Mouse (Mus musculus) limb, embryonic 13.5 days (tissue): ENCODE results near the gene Grip2. TPM values are rescaled to one million over a fixed set of nuclear protein-coding genes. Genes with fewer than 3 reads are reported as not detected.

ENCODE experiments used
- ATAC-seq: fragments of 200-750 bp; cut with Nextera tagmentation; 2 replicates; pipeline ENCODE4 v1.8.0; 2017; ENCODE audit warnings: low read depth, moderate number of reproducible peaks, moderate TSS enrichment; ENCODE audit not compliant: low FRiP score
- H3K27ac ChIP-seq: fragments of 300-500 bp; sonication (generic); 2 replicates; pipeline ENCODE4 v1.5.1; 2015; ENCODE audit warnings: inconsistent platforms, mild to moderate bottlenecking, moderate library complexity
- H3K27me3 ChIP-seq: fragments of 300-500 bp; sonication (generic); 2 replicates; pipeline ENCODE4 v1.6.1; 2015; ENCODE audit warnings: mild to moderate bottlenecking, inconsistent platforms
- H3K36me3 ChIP-seq: fragments of 300-500 bp; sonication (generic); 2 replicates; pipeline ENCODE4 v1.6.1; 2015; ENCODE audit warnings: inconsistent platforms, mild to moderate bottlenecking, moderate library complexity
- H3K4me1 ChIP-seq: fragments of 300-500 bp; sonication (generic); 2 replicates; pipeline ENCODE4 v1.6.1; 2015; ENCODE audit warnings: inconsistent platforms
- H3K4me2 ChIP-seq: fragments of 300-500 bp; sonication (generic); replicated peaks from 2 replicates; pipeline ENCODE4 v1.6.1; 2015; ENCODE audit warnings: inconsistent platforms, mild to moderate bottlenecking, moderate library complexity
- H3K4me3 ChIP-seq: fragments of 300-500 bp; sonication (generic); 2 replicates; pipeline ENCODE4 v1.5.1; 2015; ENCODE audit warnings: moderate library complexity, mild to moderate bottlenecking, inconsistent platforms
- H3K9ac ChIP-seq: fragments of 300-500 bp; sonication (generic); 2 replicates; pipeline ENCODE4 v1.6.1; 2015; ENCODE audit warnings: mild to moderate bottlenecking, inconsistent platforms
- H3K9me3 ChIP-seq: fragments of 300-500 bp; sonication (generic); 2 replicates; pipeline ENCODE4 v1.6.1; 2016; ENCODE audit warnings: inconsistent platforms
- WGBS: fragments of 180-500 bp; shearing (Covaris S2); methylation state at CpG from one replicate; pipeline ENCODE4 v1.1.7; 2015; 5-methylcytosine and 5-hydroxymethylcytosine counted together
- polyA plus RNA-seq: library from polyadenylated mRNA; unstranded; fragments of >200 nt; fragmentation: Nextera tagmentation; extraction: Ambion mirVana; gene quantifications from 2 replicates; pipeline ENCODE4 v1.2.1, GENCODE M21; 2015

Gene Grip2
- polyA plus RNA-seq, 1 experiment from 2014 or later = 1.7 TPM

DNA sequence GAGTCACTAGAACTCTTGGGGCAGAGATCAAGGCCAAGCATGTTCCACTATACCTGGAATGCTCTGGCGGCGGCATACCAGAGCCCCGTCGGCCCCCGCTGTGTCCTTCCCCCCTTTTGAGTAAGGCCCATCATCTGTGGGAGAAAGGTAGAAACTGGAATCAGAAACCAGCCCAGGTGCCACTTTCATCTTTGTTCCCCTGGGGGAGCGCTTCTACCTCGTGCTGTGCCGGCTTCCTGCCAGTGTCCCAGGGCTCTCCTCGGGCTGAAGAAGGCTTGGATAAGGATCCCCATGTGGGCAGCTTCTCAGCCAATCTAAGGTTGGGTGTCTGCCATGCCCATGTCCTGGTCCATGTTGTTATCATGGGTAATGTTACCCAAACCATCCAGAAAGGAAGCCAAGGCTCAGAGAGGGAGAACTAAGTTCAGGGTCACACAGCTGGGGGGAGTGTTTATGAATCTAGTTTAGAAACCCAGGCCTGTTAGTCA lies 38.7 kb downstream of the Grip2 start:
- Histone ChIP-seq H3K36me3 (no peaks in the 10 kb centered on the region), H3K27me3 (no peaks in the 10 kb centered on the region), H3K27ac (no peak overlapping the region), H3K4me3 (no peak overlapping the region), H3K9ac (no peak overlapping the region), H3K4me1 (no peaks in the 10 kb centered on the region), H3K4me2 (no peak overlapping the region), H3K9me3 (no peaks in the 10 kb centered on the region)
- ATAC-seq = no peak
- WGBS = 75% methylated on average over 9 of the region's 9 CpGs

DNA sequence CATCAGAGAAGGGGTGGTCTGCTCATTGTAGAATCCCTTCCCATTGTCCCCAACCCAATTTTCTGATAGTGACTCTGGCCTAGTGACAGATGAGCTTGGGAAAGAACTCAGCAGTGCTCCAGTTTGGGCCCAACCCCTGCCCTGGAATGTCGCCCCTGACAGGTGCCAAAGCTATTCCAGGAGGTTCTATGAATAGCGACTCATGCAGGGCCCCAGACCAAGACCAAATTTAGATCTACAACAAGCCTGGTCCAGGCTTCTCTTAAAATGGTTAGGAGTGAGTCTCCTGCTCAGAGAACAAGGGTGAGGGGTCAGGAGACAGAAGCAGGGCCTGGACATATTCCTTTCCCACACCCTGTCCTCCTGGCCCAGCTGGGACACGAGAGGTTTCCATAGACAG lies 42.0 kb downstream of the Grip2 start:
- no peak overlapping the region for H3K27ac ChIP-seq
- H3K27me3 ChIP-seq = no peaks in the 10 kb centered on the region
- no peaks in the 10 kb centered on the region for H3K36me3 ChIP-seq
- 0 out of 2 replicates have a peak, but pooled peaks have one; percentile 38 for ATAC-seq
- H3K9ac ChIP-seq = no peak overlapping the region
- H3K4me1 ChIP-seq = no peaks in the 10 kb centered on the region
- H3K4me2 ChIP-seq = no peak overlapping the region
- H3K9me3 ChIP-seq = no peaks in the 10 kb centered on the region
- WGBS = 79% methylated on average over 3 of the region's 3 CpGs
- H3K4me3 ChIP-seq = no peak overlapping the region

DNA sequence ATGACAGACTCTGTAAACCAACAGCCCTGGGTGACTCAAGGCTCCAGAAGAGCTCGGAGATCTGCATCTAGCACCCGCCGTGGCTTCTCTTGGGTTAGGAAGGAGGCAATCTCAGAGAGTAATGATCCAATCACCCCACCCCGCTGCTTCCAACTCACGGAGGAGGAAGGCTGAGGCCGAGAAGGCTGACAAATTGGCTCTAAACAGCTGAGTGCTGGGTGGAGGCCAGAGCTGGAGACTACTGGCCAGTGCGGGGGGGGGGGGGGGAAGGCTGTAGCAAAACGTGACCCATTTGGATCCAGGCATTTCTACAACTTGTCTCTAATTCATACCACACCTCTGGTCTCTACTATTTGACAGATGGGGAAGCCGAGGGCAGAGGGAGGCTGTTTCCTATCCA lies 47.8 kb downstream of the Grip2 start:
- Histone ChIP-seq H3K36me3 (no peaks in the 10 kb centered on the region), H3K27me3 (no peaks in the 10 kb centered on the region), H3K9ac (no peak overlapping the region), H3K9me3 (no peaks in the 10 kb centered on the region), H3K27ac (no peak overlapping the region), H3K4me2 (no peak overlapping the region), H3K4me3 (no peak overlapping the region), H3K4me1 (no peaks in the 10 kb centered on the region)
- 56% methylated on average over 8 of the region's 9 CpGs for WGBS
- ATAC-seq = no peak

DNA sequence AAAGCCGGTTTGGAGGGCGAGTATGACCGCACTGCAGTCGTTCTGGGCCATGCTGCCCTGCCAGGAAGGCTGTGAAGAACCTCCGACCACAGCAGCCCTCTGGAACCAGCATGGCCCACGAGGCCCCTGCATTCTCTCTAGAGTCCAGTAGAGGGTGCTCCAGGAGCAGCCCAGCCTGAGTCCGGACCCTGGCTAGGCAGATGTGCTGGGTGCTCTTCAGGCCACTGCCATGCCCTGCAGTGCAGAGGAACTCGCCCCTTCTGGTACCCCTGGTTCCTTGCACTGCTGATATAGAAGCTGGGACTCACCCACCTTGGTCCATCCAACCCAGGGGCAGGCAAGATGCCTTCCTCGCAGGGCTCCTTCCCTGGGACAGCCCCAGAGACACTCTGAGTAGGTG lies 50.5 kb downstream of the Grip2 start:
- 13% methylated on average over 9 of the region's 9 CpGs for WGBS
- H3K9ac ChIP-seq = no peak overlapping the region

DNA sequence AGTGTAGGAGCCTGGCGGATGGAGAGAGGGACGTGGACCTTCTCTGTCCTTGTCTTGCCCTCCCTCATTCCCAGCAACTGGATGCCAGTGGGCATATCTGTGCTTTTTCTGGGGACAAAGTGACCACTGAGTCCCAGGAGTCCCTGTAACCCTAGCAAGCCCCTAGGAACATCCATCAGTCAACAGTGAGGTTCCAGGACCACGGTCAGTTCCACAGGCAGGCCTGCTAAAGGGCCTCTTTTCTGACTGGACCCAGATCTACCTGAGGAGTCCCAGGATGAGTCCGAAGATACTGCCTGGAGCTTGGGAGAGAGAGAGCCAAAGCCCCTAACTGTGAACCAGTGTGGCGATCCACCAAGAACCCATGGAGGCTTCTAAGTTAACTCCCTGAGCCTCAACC lies 53.1 kb downstream of the Grip2 start:
- H3K27me3 ChIP-seq = no peaks in the 10 kb centered on the region
- ATAC-seq = no peak
- no peaks in the 10 kb centered on the region for H3K36me3 ChIP-seq
- peaks cover 5% of the 10 kb centered on the region; the same call in 1 of the 2 replicates for H3K9me3 ChIP-seq
- H3K4me1 ChIP-seq = no peaks in the 10 kb centered on the region
- no peak overlapping the region for H3K4me2 ChIP-seq
- WGBS = 68% methylated on average over 5 of the region's 5 CpGs
- H3K9ac ChIP-seq = no peak overlapping the region
- H3K27ac ChIP-seq = no peak overlapping the region
- H3K4me3 ChIP-seq = no peak overlapping the region

More for the DNA sequence above, 50.5 kb downstream of the Grip2 start:
- H3K4me1 ChIP-seq = no peaks in the 10 kb centered on the region
- no peak overlapping the region for H3K4me2 ChIP-seq
- H3K27ac ChIP-seq = no peak overlapping the region
- H3K27me3 ChIP-seq = no peaks in the 10 kb centered on the region
- no peaks in the 10 kb centered on the region for H3K9me3 ChIP-seq
- no peaks in the 10 kb centered on the region for H3K36me3 ChIP-seq
- peak; percentile 69; the same call in 1 of the 2 replicates for ATAC-seq
- no peak overlapping the region for H3K4me3 ChIP-seq

DNA sequence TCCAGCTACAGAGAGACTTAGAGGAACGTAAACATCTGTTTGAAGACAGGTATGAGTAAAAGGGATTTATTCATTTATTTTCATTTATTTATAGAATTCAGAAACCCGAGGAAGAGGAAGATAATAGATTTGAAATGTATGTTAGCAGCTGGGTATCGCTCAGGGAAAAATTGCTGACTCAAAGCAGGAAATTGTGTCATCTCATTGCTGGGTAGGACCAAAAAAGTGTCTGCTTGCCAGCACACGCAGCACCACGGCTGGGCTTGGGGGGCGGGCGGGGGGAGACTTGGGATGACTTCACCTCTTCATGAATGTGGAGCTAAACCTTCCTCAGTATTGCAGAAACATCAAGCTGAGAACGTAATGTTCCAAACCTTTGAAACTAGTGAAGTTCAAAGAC lies 59.5 kb downstream of the Grip2 start:
- H3K9me3 ChIP-seq = peaks cover 5% of the 10 kb centered on the region; the same call in 1 of the 2 replicates
- no peak overlapping the region for H3K4me3 ChIP-seq
- H3K27me3 ChIP-seq = no peaks in the 10 kb centered on the region
- H3K4me2 ChIP-seq = no peak overlapping the region
- no peaks in the 10 kb centered on the region for H3K4me1 ChIP-seq
- no peaks in the 10 kb centered on the region for H3K36me3 ChIP-seq
- no peak overlapping the region for H3K9ac ChIP-seq
- WGBS = 81% methylated on average over 8 of the region's 8 CpGs
- no peak overlapping the region for H3K27ac ChIP-seq
- ATAC-seq = no peak

DNA sequence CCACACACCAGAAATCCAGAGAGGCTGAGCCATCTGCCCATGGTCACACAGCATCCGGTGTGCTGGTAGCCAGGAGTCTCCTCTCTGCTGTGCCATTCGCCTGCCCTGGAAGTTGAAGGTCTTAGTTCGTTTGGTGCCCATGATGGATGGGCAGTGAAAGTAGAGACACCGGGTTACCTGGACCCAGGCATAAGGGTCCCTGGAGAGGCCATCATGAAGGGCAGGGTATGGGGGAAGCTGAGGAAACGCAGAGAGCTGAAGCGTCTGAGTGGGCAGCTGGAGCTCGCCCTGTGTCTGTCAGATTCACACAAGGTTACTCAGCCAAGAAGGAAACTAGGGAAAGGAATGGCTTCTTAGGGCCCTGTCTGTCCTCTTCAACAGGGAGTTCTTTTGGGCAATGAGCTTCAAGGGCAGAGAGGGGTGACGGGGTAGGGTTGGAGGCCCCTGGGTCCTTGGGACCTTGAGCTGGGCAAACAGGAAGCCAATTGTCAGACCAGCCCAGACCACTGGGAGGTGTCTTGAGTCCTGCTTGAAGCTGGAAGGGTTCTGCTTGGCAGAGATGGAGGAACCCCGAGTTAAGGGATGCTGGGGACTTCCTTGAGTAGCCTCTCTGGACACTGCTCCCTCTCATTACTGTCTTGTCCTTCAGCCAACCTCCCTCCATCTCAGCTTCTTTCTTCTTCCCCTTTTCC lies 64.9 kb downstream of the Grip2 start:
- Histone ChIP-seq H3K36me3 (peaks cover 20% of the 10 kb centered on the region), H3K9me3 (no peaks in the 10 kb centered on the region), H3K9ac (no peak overlapping the region), H3K4me1 (no peaks in the 10 kb centered on the region), H3K4me2 (no peak overlapping the region), H3K27ac (no peak overlapping the region), H3K27me3 (no peaks in the 10 kb centered on the region), H3K4me3 (no peak overlapping the region)
- WGBS = 77% methylated on average over 9 of the region's 9 CpGs
- ATAC-seq = no peak

DNA sequence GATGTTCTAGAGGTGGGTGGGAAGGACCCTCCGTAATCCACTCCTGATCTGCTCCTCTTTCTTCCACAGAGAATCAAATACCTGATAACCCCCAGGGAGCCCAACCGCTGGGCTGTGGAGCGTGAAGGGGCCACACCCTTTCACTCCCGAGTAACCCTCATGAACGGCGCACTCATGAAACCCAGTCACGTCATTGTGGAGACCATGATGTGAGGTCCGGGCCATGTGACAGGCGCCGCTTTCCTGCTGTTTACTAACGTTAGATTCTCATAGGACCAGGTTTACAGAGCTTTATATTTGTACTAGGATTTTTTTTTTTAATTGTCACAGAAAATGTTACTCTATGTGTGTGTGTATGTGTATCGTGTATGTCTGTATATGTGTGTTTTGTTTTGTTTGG lies 72.2 kb downstream of the Grip2 start:
- no peak overlapping the region for H3K4me2 ChIP-seq
- no peaks in the 10 kb centered on the region for H3K4me1 ChIP-seq
- no peak for ATAC-seq
- no peak overlapping the region for H3K27ac ChIP-seq
- no peak overlapping the region; the same call in 1 of the 2 replicates for H3K9ac ChIP-seq
- no peaks in the 10 kb centered on the region for H3K27me3 ChIP-seq
- H3K4me3 ChIP-seq = no peak overlapping the region
- peaks cover 76% of the 10 kb centered on the region for H3K36me3 ChIP-seq
- no peaks in the 10 kb centered on the region for H3K9me3 ChIP-seq
- 89% methylated on average over 12 of the region's 12 CpGs for WGBS

DNA sequence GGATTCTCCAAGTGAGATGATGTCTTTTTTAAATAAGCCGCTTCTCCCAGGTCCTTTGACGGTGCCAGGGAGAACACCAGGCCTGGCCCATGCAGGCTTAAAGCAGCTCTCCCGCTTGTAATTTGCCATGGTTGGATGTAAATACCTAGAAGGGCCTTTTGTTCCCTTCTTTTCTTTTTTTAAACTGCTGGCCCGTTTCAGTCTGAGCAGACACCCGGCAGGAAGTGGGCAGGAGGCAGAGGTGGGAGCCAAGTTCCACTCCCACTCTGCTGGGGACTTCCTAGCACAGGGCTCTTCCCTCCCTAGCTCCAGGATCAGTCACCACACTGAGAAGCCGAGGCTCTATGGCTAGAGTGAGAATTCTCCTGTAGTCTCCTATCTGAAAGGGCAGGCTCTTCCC lies 73.0 kb downstream of the Grip2 start:
- Histone ChIP-seq H3K9ac (no peak overlapping the region), H3K36me3 (peaks cover 77% of the 10 kb centered on the region), H3K4me1 (no peaks in the 10 kb centered on the region), H3K4me3 (no peak overlapping the region), H3K4me2 (no peak overlapping the region), H3K27me3 (no peaks in the 10 kb centered on the region), H3K9me3 (0 out of 2 replicates have a peak, but pooled peaks cover 1% of the 10 kb centered on the region), H3K27ac (no peak overlapping the region)
- WGBS = 60% methylated on average over 6 of the region's 6 CpGs
- no peak for ATAC-seq

DNA sequence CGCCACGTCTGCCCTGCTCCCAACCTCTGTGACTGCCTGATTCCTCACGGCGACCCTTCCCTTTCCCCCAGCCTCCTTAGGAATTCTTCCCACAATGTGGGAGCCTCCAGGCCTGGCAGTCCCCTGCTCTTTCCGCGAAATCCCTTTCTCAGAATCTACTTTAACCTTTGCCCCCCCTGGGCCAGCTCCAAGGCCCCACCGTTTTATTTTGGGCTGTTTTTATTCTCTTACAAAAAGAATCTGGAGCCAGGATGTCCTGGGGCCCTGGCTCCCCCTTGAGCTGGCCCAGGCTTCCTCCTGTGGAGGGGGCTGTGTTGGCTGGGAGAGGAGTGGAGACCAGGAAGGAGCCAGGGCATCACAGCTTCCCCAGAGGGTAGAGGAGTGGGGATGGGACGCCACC lies 74.2 kb downstream of the Grip2 start:
- Histone ChIP-seq H3K4me1 (no peaks in the 10 kb centered on the region), H3K36me3 (peaks cover 83% of the 10 kb centered on the region), H3K27me3 (no peaks in the 10 kb centered on the region), H3K9ac (no peak overlapping the region), H3K4me2 (no peak overlapping the region), H3K9me3 (0 out of 2 replicates have a peak, but pooled peaks cover 6% of the 10 kb centered on the region), H3K4me3 (no peak overlapping the region), H3K27ac (no peak overlapping the region)
- WGBS = 82% methylated on average over 8 of the region's 8 CpGs
- no peak for ATAC-seq

DNA sequence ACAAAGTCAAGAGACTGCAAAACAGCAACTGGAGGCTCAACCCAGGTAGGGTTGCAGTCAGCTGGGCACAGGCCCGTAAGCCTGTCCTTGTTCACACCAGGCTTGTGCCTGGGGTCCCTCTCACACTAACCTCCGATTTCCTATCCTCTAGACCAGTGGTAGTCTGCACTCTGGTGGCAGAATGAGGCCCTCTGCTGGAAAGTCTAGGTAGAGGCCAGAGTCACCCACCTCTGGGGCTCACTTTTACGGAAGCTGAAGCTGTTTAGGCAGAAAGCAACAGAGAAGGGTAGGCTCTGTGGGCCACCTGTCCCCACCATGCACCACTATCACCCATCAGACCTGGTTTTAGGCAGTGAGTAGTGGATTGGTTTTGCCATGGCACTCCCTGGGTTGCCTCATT lies 76.1 kb downstream of the Grip2 start:
- ATAC-seq = no peak
- no peak overlapping the region for H3K27ac ChIP-seq
- H3K9me3 ChIP-seq = 0 out of 2 replicates have a peak, but pooled peaks cover 6% of the 10 kb centered on the region
- peaks cover 83% of the 10 kb centered on the region for H3K36me3 ChIP-seq
- no peak overlapping the region for H3K4me3 ChIP-seq
- WGBS = 80% methylated on average over 3 of the region's 3 CpGs
- H3K4me1 ChIP-seq = no peaks in the 10 kb centered on the region
- H3K9ac ChIP-seq = no peak overlapping the region
- H3K4me2 ChIP-seq = no peak overlapping the region
- no peaks in the 10 kb centered on the region for H3K27me3 ChIP-seq

DNA sequence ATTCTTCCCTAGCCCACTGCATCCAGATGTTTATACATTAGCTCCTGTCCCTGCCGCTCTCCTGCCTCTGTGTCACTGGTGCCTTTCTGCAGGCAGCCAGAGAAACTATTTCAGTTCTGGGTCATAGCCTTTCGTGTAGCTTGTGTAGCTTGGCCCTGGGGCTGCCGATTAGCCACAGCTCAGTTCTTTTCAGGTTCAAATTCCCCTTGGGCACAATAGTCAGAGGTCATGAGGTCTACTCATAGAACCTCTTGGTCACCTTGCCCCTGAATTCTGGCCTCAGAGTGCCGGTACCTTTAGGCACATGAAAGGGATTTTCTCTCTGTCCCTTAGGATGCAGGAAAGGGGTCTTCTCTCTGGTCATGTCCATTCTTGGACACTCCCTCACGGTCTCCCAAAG lies 80.3 kb downstream of the Grip2 start:
- H3K27me3 ChIP-seq = no peaks in the 10 kb centered on the region
- H3K4me1 ChIP-seq = no peaks in the 10 kb centered on the region
- no peak for ATAC-seq
- H3K9ac ChIP-seq = no peak overlapping the region
- H3K4me2 ChIP-seq = no peak overlapping the region
- WGBS = 88% methylated on average over 5 of the region's 5 CpGs
- H3K9me3 ChIP-seq = 0 out of 2 replicates have a peak, but pooled peaks cover 6% of the 10 kb centered on the region
- H3K36me3 ChIP-seq = peaks cover 82% of the 10 kb centered on the region
- no peak overlapping the region for H3K4me3 ChIP-seq
- no peak overlapping the region for H3K27ac ChIP-seq
